Mouse (Mus musculus) heart, adult 2 months (tissue): ENCODE data around the gene Hoxc6. TPM values are rescaled to one million over a fixed set of nuclear protein-coding genes. Genes with fewer than 3 reads are reported as not detected.
A peak's percentile ranks its signal among the peaks of the same experiment; 100 is the strongest.

Experiments used
- DNase-seq, 2 experiments: peaks; one replicate each; pipeline ENCODE4 v3.0.0; 2021
- H3K27ac ChIP-seq: fragments of 200-600 bp; 2 replicates; pipeline ENCODE4 v1.8.1; 2022
- H3K27me3 ChIP-seq: fragments of 200-500 bp; 2 replicates; pipeline ENCODE4 v1.6.1; 2012; ENCODE audit warnings: mild to moderate bottlenecking, low read length, inconsistent platforms, mixed read lengths; ENCODE audit not compliant: control insufficient read depth, insufficient read depth
- H3K36me3 ChIP-seq: fragments of 200-500 bp; 2 replicates; pipeline ENCODE4 v1.6.1; 2012; ENCODE audit warnings: low read length, inconsistent platforms; ENCODE audit not compliant: control insufficient read depth, insufficient read depth
- H3K4me1 ChIP-seq: fragments of 200-500 bp; 2 replicates; pipeline ENCODE4 v1.6.1; 2011; ENCODE audit warnings: low read length; ENCODE audit not compliant: control insufficient read depth, insufficient read depth
- H3K4me3 ChIP-seq: fragments of 200-600 bp; 2 replicates; pipeline ENCODE4 v1.8.1; 2022
- H3K79me2 ChIP-seq: fragments of 200-500 bp; replicated peaks from 2 replicates; pipeline ENCODE4 v1.6.1; 2012; ENCODE audit warnings: mild to moderate bottlenecking, inconsistent platforms, low read length, moderate library complexity, mixed read lengths; ENCODE audit not compliant: control insufficient read depth, insufficient read depth
- H3K9ac ChIP-seq: fragments of 200-500 bp; 2 replicates; pipeline ENCODE4 v1.6.1; 2012; ENCODE audit warnings: low read depth, mild to moderate bottlenecking, control low read depth, inconsistent platforms, low read length, mixed read lengths
- CTCF ChIP-seq: fragments of 200-600 bp; IDR thresholded peaks from 2 replicates; pipeline ENCODE4 v1.8.1; 2022; ENCODE audit warnings: antibody characterized with exemption, mild to moderate bottlenecking, moderate library complexity
- EP300 ChIP-seq: fragments of 200-500 bp; IDR thresholded peaks from 2 replicates; pipeline ENCODE4 v1.6.1; 2011; ENCODE audit warnings: low read depth, low read length, control low read depth; ENCODE audit not compliant: insufficient read depth
- POLR2A ChIP-seq: fragments of 200-500 bp; IDR thresholded peaks from 2 replicates; pipeline ENCODE4 v1.6.1; 2011; ENCODE audit warnings: mild to moderate bottlenecking, low read depth, low read length, control low read depth; ENCODE audit not compliant: insufficient read depth
- WGBS: fragments of 180-500 bp; shearing (Covaris S2); methylation state at CpG from one replicate; pipeline ENCODE4 v1.1.7; 2018; 5-methylcytosine and 5-hydroxymethylcytosine counted together
- intact Hi-C: fragments of 180-260 bp; cut with DNase I; formaldehyde crosslinking; loops from one replicate; pipeline ENCODE4 v1.15.1; 2025
- microRNA-seq, 2 experiments: library from miRNA; unstranded; fragments of <30 nt; microRNA quantifications; one replicate each; pipeline ENCODE4 v1.2.0; 2021
- polyA plus RNA-seq: library from polyadenylated mRNA; depleted of rRNA; stranded (reverse); fragments of >200 nt; gene quantifications from 2 replicates; pipeline ENCODE4 v1.2.3, GENCODE M21; 2012; rRNA removed
- total RNA-seq, 2 experiments: library from RNA; stranded (reverse); gene quantifications; 2 replicates each; pipeline ENCODE4 v1.2.3; 2021

The Hoxc6 gene
- total and polyA plus RNA-seq, 3 experiments, result not detected

DNA sequence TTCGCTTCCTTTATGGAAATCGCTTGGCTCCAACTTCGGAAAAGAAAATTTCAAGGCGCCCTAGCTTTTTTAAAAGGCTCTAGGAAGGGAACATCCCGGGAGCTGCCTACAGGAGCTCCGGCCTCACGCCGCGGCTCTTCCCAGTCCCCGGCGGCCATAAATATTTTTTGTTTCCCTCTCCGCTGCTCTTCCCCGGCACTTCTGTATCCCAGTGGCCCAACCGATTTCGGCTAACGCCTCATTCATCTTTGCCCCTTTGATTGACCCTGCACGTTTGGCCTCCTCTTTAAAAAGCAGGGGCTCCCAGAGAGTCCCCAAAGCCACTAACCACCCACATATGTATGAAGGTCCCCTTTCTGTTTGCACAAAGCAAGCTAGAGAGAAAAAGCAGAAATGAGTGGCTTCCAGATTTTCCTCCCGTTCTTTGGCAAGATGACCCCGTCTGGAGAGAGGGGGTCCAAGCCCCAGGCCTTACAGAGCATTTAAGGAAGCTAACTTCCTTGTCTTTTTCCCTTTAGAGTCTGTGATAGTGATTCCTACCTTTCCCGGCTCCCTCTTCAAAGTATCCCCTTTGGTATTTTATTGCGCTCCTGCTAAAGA is 61.4 kb downstream of the Hoxc6 start:
- H3K27ac ChIP-seq, result no peak overlapping the region
- H3K27me3 ChIP-seq, result peaks cover 22% of the 10 kb centered on the region

DNA sequence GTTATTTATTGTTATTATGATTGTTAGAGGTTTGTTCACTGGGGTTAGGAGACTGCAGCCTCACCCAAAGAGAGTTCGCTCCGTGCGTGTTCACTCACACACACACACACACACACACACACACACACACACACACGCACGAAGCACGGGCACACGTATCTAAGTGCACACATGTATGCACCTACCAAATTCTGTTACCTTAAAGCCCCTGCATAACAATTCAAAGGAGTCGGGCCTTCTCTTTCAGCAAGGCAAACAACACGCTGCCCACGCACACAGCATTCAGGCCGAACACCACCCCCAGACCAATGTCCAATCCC is 61.9 kb downstream of the Hoxc6 start:
- peaks cover 22% of the 10 kb centered on the region for H3K27me3 ChIP-seq
- no peak for DNase-seq
- no peak overlapping the region for H3K27ac ChIP-seq
- H3K4me3 ChIP-seq, result no peak overlapping the region
- H3K4me1 ChIP-seq, result no peaks in the 10 kb centered on the region
- H3K36me3 ChIP-seq, result no peaks in the 10 kb centered on the region
- TF ChIP-seq CTCF, result no peak
- no peak for TF ChIP-seq POLR2A
- no peak for TF ChIP-seq EP300
- intact Hi-C loops, result no loop called here
- H3K9ac ChIP-seq, result no peak overlapping the region
- WGBS, result 23% methylated on average over 11 of the region's 11 CpGs
- no peaks in the 10 kb centered on the region for H3K79me2 ChIP-seq

More for the DNA sequence above, 61.4 kb downstream of the Hoxc6 start:
- intact Hi-C loops, result no loop called here
- TF ChIP-seq CTCF (no peak), POLR2A (no peak), EP300 (no peak)
- H3K9ac ChIP-seq, result no peak overlapping the region
- H3K36me3 ChIP-seq, result no peaks in the 10 kb centered on the region
- no peaks in the 10 kb centered on the region for H3K79me2 ChIP-seq
- WGBS, result 5% methylated on average over 21 of the region's 21 CpGs
- H3K4me3 ChIP-seq, result no peak overlapping the region
- no peaks in the 10 kb centered on the region for H3K4me1 ChIP-seq
- DNase-seq, result no peak

DNA sequence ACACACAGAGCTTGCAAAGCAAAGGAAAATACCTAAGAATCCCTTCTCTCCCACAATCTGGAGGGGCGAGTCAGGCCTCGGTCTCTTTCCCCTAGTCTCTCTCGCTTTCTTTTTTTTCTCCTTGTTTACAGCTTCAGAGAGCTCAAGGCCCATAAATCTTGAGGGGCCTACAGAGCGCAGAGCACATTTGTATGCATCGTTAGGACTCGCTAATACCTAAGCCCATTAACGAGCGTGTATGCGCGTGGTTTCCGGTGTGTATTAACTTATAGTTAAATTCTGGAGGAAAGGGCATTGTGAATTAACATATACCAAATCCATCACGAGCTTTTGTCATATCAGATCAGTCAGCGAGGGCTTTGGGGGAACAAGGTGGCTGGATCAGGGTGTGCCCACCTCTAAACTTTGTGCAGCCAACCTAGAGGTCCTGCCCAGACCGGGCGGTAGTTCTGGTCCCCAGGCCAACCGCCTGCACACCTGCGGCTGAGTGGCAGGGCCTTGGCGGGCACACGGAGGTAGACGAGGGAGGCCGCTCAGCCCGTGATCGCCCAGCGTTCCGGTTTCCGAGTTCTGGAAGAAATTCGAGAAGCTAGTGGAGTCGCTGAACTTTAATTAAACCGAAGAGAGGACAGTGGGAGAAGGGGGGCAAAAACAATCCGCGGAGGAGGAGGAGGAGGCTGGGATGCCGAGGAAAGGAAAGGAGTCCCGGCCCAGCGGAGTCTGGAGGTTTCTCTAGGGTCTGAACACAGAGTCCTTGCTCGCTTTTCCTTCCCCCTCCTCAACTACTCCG is 62.5 kb downstream of the Hoxc6 start:
- Histone ChIP-seq H3K27me3 (peaks cover 23% of the 10 kb centered on the region), H3K36me3 (no peaks in the 10 kb centered on the region), H3K4me1 (no peaks in the 10 kb centered on the region), H3K27ac (no peak overlapping the region), H3K79me2 (no peaks in the 10 kb centered on the region), H3K9ac (no peak overlapping the region), H3K4me3 (no peak overlapping the region)
- peak; percentile 4 to 27 for DNase-seq
- 7% methylated on average over 36 of the region's 36 CpGs for whole genome bisulfite sequencing
- intact Hi-C loops, result no loop called here
- TF ChIP-seq EP300 (no peak), POLR2A (no peak), CTCF (no peak)

DNA sequence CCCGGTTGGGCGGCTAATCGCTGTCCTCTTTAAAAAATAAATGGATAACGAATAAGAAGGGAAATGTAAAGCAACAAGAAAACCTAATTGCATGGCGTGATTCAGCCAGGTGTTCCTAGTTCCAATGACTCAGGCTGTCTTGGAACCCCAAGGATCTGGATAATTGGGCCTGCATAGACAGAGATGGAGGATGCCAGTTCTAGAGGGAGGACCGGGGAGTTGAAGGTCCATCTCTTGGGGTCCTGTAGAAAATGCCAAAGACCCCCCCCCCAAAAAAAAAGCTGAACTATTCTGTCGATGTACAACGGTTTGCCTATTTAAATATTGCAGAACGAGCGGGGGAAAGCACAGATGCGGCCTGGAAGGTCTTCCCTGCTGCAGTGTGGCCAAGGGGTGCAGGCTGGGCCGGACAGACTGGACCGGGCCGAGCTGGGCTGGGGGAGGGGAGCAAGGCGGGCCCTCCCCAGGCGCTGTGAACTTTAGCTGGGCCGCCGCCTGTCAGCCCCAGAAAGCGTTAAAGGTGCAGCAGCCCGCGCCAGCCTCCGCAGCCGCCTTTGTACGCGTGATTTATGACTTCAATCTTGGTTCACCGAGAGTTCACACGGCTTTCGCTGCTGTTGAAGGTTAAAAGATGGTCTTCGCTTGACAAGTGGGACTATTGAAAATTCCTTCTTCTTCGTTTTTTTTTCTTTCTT is 63.2 kb downstream of the Hoxc6 start:
- peaks cover 22% of the 10 kb centered on the region for H3K27me3 ChIP-seq
- 2% methylated on average over 30 of the region's 30 CpGs for WGBS
- H3K27ac ChIP-seq, result no peak overlapping the region
- H3K9ac ChIP-seq, result no peak overlapping the region
- H3K79me2 ChIP-seq, result no peaks in the 10 kb centered on the region
- no peaks in the 10 kb centered on the region for H3K36me3 ChIP-seq
- intact Hi-C loops, result no loop called here
- H3K4me1 ChIP-seq, result no peaks in the 10 kb centered on the region
- peak in 1 of 2 experiments; percentile 9 for DNase-seq
- no peak for TF ChIP-seq POLR2A
- no peak for TF ChIP-seq EP300
- H3K4me3 ChIP-seq, result no peak overlapping the region

Small RNAs within 50 kb of the gene (microRNA-seq; reads per million reads assigned to microRNA genes)
- gene Mir196a-2 (1.2 to 18.0 reads per million in 2 experiments), gene Mir615 (1.2 to 3.9 reads per million in 2 experiments)

Other genes with a start within 250 kb of the Hoxc6 start
- not detected for gene Hoxc13, start 77.2 kb upstream of the Hoxc6 start, total RNA-seq
- gene Hoxc13, start 77.2 kb upstream of the Hoxc6 start, polyA plus RNA-seq, result not detected in 2 replicates
- not detected for gene Hoxc12, start 61.5 kb upstream of the Hoxc6 start, total RNA-seq
- gene Hoxc12, start 61.5 kb upstream of the Hoxc6 start, polyA plus RNA-seq, result not detected in 2 replicates
- gene Hoxc11, start 43.8 kb upstream of the Hoxc6 start, total RNA-seq, result not detected
- gene Hoxc11, start 43.8 kb upstream of the Hoxc6 start, polyA plus RNA-seq, result not detected in 2 replicates
- gene Hoxc10, start 31.5 kb upstream of the Hoxc6 start, total RNA-seq, result not detected
- not detected in 2 replicates for gene Hoxc10, start 31.5 kb upstream of the Hoxc6 start, polyA plus RNA-seq
- gene Hoxc5, start 30.8 kb upstream of the Hoxc6 start, total RNA-seq, result not detected
- 0.20 TPM in 1 of 2 replicates, not detected in the other for gene Hoxc5, start 30.8 kb upstream of the Hoxc6 start, polyA plus RNA-seq
- gene Hoxc9, start 21.8 kb upstream of the Hoxc6 start, total RNA-seq, result not detected
- gene Hoxc9, start 21.8 kb upstream of the Hoxc6 start, polyA plus RNA-seq, result not detected in 2 replicates
- gene Hoxc8, start 7.7 kb upstream of the Hoxc6 start, total RNA-seq, result not detected
- gene Hoxc8, start 7.7 kb upstream of the Hoxc6 start, polyA plus RNA-seq, result not detected in 2 replicates
- not detected for gene Hoxc4, start 20.7 kb downstream of the Hoxc6 start, total RNA-seq
- gene Hoxc4, start 20.7 kb downstream of the Hoxc6 start, polyA plus RNA-seq, result 0.10 TPM in 1 of 2 replicates, not detected in the other
- 10 to 100 TPM; 13.9 to 15.2 TPM for gene Smug1, start 168.8 kb downstream of the Hoxc6 start, total RNA-seq
- 13.3 and 13.9 TPM in 2 replicates for gene Smug1, start 168.8 kb downstream of the Hoxc6 start, polyA plus RNA-seq
- gene Cbx5, start 241.6 kb downstream of the Hoxc6 start, total RNA-seq, result 10 to 100 TPM; 56.5 to 57.0 TPM
- gene Cbx5, start 241.6 kb downstream of the Hoxc6 start, polyA plus RNA-seq, result 15.6 and 39.9 TPM in 2 replicates
- gene Hnrnpa1, start 242.2 kb downstream of the Hoxc6 start, total RNA-seq, result 100 to 1,000 TPM; 143 to 149 TPM
- gene Hnrnpa1, start 242.2 kb downstream of the Hoxc6 start, polyA plus RNA-seq, result 59.4 and 109 TPM in 2 replicates